Mouse (Mus musculus): ENCODE data around the gene Prelp. TPM values are rescaled to one million over a fixed set of nuclear protein-coding genes. Genes with fewer than 3 reads are reported as not detected.

Prelp gene
- polyA plus RNA-seq, 1 experiment from 2014 or later, result 8.0 TPM

- H3K4me1 ChIP-seq (ENCODE audit: control insufficient read depth, insufficient read depth, low read length), result peaks cover 6% of the 10 kb centered on the region
- 10% methylated on average over 6 of the region's 7 CpGs for WGBS
- no peaks in the 10 kb centered on the region for H3K36me3 ChIP-seq (ENCODE audit: control insufficient read depth, insufficient read depth, low read length)
- H3K27me3 ChIP-seq (ENCODE audit: control insufficient read depth, insufficient read depth, low read length), result no peaks in the 10 kb centered on the region
- peak; percentile 81 for ATAC-seq (ENCODE audit: low read depth)
- peak overlapping the region; percentile 12; the same call in 1 of the 2 replicates for H3K4me2 ChIP-seq (ENCODE audit: low read depth, low read length)
- H3K4me3 ChIP-seq (ENCODE audit: low read depth, low read length), result no peak overlapping the region
- H3K27ac ChIP-seq (ENCODE audit: low read depth, low read length), result no peak overlapping the region
- no peaks in the 10 kb centered on the region for H3K9me3 ChIP-seq (ENCODE audit: control insufficient read depth, low read length)
- no peak overlapping the region for H3K9ac ChIP-seq (replicated peaks; ENCODE audit: low read depth, low read length)
Observed at GRCm38 (mm10) chr1:133924141-133924875, 3.1 kb upstream of the Prelp start.

GRCm38 (mm10) chr1:133923071-133923470 is 1.9 kb upstream of the Prelp start:
- H3K4me2 ChIP-seq (ENCODE audit: low read depth, low read length), result no peak overlapping the region
- H3K9ac ChIP-seq (replicated peaks; ENCODE audit: low read depth, low read length), result no peak overlapping the region
- peaks cover 6% of the 10 kb centered on the region for H3K4me1 ChIP-seq (ENCODE audit: control insufficient read depth, insufficient read depth, low read length)
- no peaks in the 10 kb centered on the region for H3K36me3 ChIP-seq (ENCODE audit: control insufficient read depth, insufficient read depth, low read length)
- no peak for ATAC-seq (ENCODE audit: low read depth)
- H3K27me3 ChIP-seq (ENCODE audit: control insufficient read depth, insufficient read depth, low read length), result no peaks in the 10 kb centered on the region
- no peaks in the 10 kb centered on the region for H3K9me3 ChIP-seq (ENCODE audit: control insufficient read depth, low read length)
- no peak overlapping the region for H3K27ac ChIP-seq (ENCODE audit: low read depth, low read length)
- WGBS, result 97% methylated on average over 5 of the region's 5 CpGs
- no peak overlapping the region for H3K4me3 ChIP-seq (ENCODE audit: low read depth, low read length)

GRCm38 (mm10) chr1:133920876-133921275 is 338 bp downstream of the Prelp start:
- WGBS, result 23% methylated on average over 3 of the region's 3 CpGs
- peak overlapping the region; percentile 14; the same call in 1 of the 2 replicates for H3K4me2 ChIP-seq (ENCODE audit: low read depth, low read length)
- H3K9me3 ChIP-seq (ENCODE audit: control insufficient read depth, low read length), result no peaks in the 10 kb centered on the region
- ATAC-seq (ENCODE audit: low read depth), result no peak
- no peak overlapping the region for H3K9ac ChIP-seq (replicated peaks; ENCODE audit: low read depth, low read length)
- H3K36me3 ChIP-seq (ENCODE audit: control insufficient read depth, insufficient read depth, low read length), result no peaks in the 10 kb centered on the region
- peaks cover 14% of the 10 kb centered on the region for H3K4me1 ChIP-seq (ENCODE audit: control insufficient read depth, insufficient read depth, low read length)
- no peak overlapping the region for H3K27ac ChIP-seq (ENCODE audit: low read depth, low read length)
- H3K27me3 ChIP-seq (ENCODE audit: control insufficient read depth, insufficient read depth, low read length), result no peaks in the 10 kb centered on the region
- H3K4me3 ChIP-seq (ENCODE audit: low read depth, low read length), result no peak overlapping the region

- Histone ChIP-seq H3K27me3 (ENCODE audit: control insufficient read depth, insufficient read depth, low read length) (no peaks in the 10 kb centered on the region), H3K36me3 (ENCODE audit: control insufficient read depth, insufficient read depth, low read length) (no peaks in the 10 kb centered on the region), H3K4me3 (ENCODE audit: low read depth, low read length) (no peak overlapping the region), H3K9me3 (ENCODE audit: control insufficient read depth, low read length) (no peaks in the 10 kb centered on the region), H3K4me2 (ENCODE audit: low read depth, low read length) (no peak overlapping the region), H3K27ac (ENCODE audit: low read depth, low read length) (no peak overlapping the region), H3K9ac (replicated peaks; ENCODE audit: low read depth, low read length) (no peak overlapping the region), H3K4me1 (ENCODE audit: control insufficient read depth, insufficient read depth, low read length) (peaks cover 14% of the 10 kb centered on the region)
- ATAC-seq (ENCODE audit: low read depth), result no peak
- WGBS, result 25% methylated on average over 3 of the region's 3 CpGs
Observed at GRCm38 (mm10) chr1:133920401-133920800, 813 bp downstream of the Prelp start.

GRCm38 (mm10) chr1:133918088-133918470 is 3.1 kb downstream of the Prelp start:
- Histone ChIP-seq H3K9ac (replicated peaks; ENCODE audit: low read depth, low read length) (no peak overlapping the region), H3K4me2 (ENCODE audit: low read depth, low read length) (peak overlapping the region; percentile 20), H3K4me3 (ENCODE audit: low read depth, low read length) (no peak overlapping the region), H3K27ac (ENCODE audit: low read depth, low read length) (peak overlapping the region; percentile 34; the same call in 1 of the 2 replicates), H3K9me3 (ENCODE audit: control insufficient read depth, low read length) (no peaks in the 10 kb centered on the region), H3K4me1 (ENCODE audit: control insufficient read depth, insufficient read depth, low read length) (peaks cover 8% of the 10 kb centered on the region; the same call in 1 of the 2 replicates), H3K27me3 (ENCODE audit: control insufficient read depth, insufficient read depth, low read length) (no peaks in the 10 kb centered on the region), H3K36me3 (ENCODE audit: control insufficient read depth, insufficient read depth, low read length) (no peaks in the 10 kb centered on the region)
- ATAC-seq (ENCODE audit: low read depth), result no peak
- WGBS, result 47% methylated on average over 6 of the region's 6 CpGs

- 29% methylated on average over 11 of the region's 11 CpGs for WGBS
- Histone ChIP-seq H3K9ac (replicated peaks; ENCODE audit: low read depth, low read length) (no peak overlapping the region), H3K27ac (ENCODE audit: low read depth, low read length) (peak overlapping the region; percentile 34; the same call in 1 of the 2 replicates), H3K27me3 (ENCODE audit: control insufficient read depth, insufficient read depth, low read length) (no peaks in the 10 kb centered on the region), H3K4me1 (ENCODE audit: control insufficient read depth, insufficient read depth, low read length) (peaks cover 8% of the 10 kb centered on the region; the same call in 1 of the 2 replicates), H3K36me3 (ENCODE audit: control insufficient read depth, insufficient read depth, low read length) (no peaks in the 10 kb centered on the region), H3K4me2 (ENCODE audit: low read depth, low read length) (peak overlapping the region; percentile 20), H3K4me3 (ENCODE audit: low read depth, low read length) (no peak overlapping the region), H3K9me3 (ENCODE audit: control insufficient read depth, low read length) (no peaks in the 10 kb centered on the region)
- 0 out of 2 replicates have a peak, but pooled peaks have one; percentile 50 for ATAC-seq (ENCODE audit: low read depth)
Observed at GRCm38 (mm10) chr1:133917456-133918087, 3.6 kb downstream of the Prelp start.

- Histone ChIP-seq H3K4me3 (ENCODE audit: low read depth, low read length) (no peak overlapping the region), H3K36me3 (ENCODE audit: control insufficient read depth, insufficient read depth, low read length) (no peaks in the 10 kb centered on the region), H3K27me3 (ENCODE audit: control insufficient read depth, insufficient read depth, low read length) (no peaks in the 10 kb centered on the region), H3K4me1 (ENCODE audit: control insufficient read depth, insufficient read depth, low read length) (peaks cover 8% of the 10 kb centered on the region; the same call in 1 of the 2 replicates), H3K4me2 (ENCODE audit: low read depth, low read length) (no peak overlapping the region), H3K9ac (replicated peaks; ENCODE audit: low read depth, low read length) (no peak overlapping the region), H3K27ac (ENCODE audit: low read depth, low read length) (no peak overlapping the region), H3K9me3 (ENCODE audit: control insufficient read depth, low read length) (no peaks in the 10 kb centered on the region)
- 67% methylated on average over 8 of the region's 8 CpGs for WGBS
- ATAC-seq (ENCODE audit: low read depth), result peak; percentile 39; the same call in 1 of the 2 replicates
Observed at GRCm38 (mm10) chr1:133915723-133916355, 5.4 kb downstream of the Prelp start.

GRCm38 (mm10) chr1:133915115-133915514 is 6.1 kb downstream of the Prelp start:
- Histone ChIP-seq H3K9ac (replicated peaks; ENCODE audit: low read depth, low read length) (no peak overlapping the region), H3K9me3 (ENCODE audit: control insufficient read depth, low read length) (no peaks in the 10 kb centered on the region), H3K4me3 (ENCODE audit: low read depth, low read length) (no peak overlapping the region), H3K36me3 (ENCODE audit: control insufficient read depth, insufficient read depth, low read length) (no peaks in the 10 kb centered on the region), H3K4me1 (ENCODE audit: control insufficient read depth, insufficient read depth, low read length) (peaks cover 8% of the 10 kb centered on the region; the same call in 1 of the 2 replicates), H3K4me2 (ENCODE audit: low read depth, low read length) (no peak overlapping the region), H3K27me3 (ENCODE audit: control insufficient read depth, insufficient read depth, low read length) (no peaks in the 10 kb centered on the region), H3K27ac (ENCODE audit: low read depth, low read length) (no peak overlapping the region)
- 90% methylated on average over 13 of the region's 13 CpGs for WGBS
- ATAC-seq (ENCODE audit: low read depth), result no peak

- Histone ChIP-seq H3K9ac (replicated peaks; ENCODE audit: low read depth, low read length) (no peak overlapping the region), H3K4me3 (ENCODE audit: low read depth, low read length) (no peak overlapping the region), H3K4me2 (ENCODE audit: low read depth, low read length) (no peak overlapping the region), H3K4me1 (ENCODE audit: control insufficient read depth, insufficient read depth, low read length) (peaks cover 16% of the 10 kb centered on the region; the same call in 1 of the 2 replicates), H3K27me3 (ENCODE audit: control insufficient read depth, insufficient read depth, low read length) (no peaks in the 10 kb centered on the region), H3K27ac (ENCODE audit: low read depth, low read length) (no peak overlapping the region), H3K9me3 (ENCODE audit: control insufficient read depth, low read length) (no peaks in the 10 kb centered on the region), H3K36me3 (ENCODE audit: control insufficient read depth, insufficient read depth, low read length) (no peaks in the 10 kb centered on the region)
- whole genome bisulfite sequencing, result 73% methylated on average over 6 of the region's 6 CpGs
- ATAC-seq (ENCODE audit: low read depth), result no peak
Observed at GRCm38 (mm10) chr1:133913018-133913417, 8.2 kb downstream of the Prelp start.
